In the genomic region with DNA sequence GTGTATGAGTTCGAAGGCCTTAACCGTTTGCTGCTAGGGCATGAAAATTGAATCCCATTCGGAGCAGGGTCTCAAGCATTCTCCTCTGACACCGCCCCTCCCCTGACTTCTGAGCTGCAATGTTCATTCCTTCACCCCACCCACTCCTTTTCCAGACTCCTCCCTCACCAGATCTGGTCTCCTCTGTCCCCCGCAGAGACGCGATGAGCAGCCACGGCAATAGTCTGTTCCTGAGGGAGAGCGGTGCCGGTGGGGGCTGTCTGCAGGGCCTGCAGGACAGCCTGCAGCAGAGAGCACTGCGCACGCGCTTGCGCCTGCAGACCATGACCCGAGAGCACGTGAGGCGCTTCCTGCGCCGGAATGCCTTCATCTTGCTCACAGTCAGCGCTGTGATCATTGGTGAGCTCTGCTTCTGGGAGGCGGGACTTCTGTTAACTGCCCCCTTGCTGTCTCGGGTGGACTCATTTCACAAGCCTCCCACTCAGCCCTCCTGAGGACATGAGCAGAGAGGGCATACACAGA, we compare ENCODE assay signal across 8 mouse cellular contexts. TPM values are rescaled to one million over a fixed set of nuclear protein-coding genes. Genes with fewer than 3 reads are reported as not detected.
DNase-seq lines count a peak whose midpoint lies in the region; ATAC-seq lines count a peak whose summit lies in the region.

No protein-coding gene starts in this region.

- no peaks in the 10 kb centered on the region for H3K27me3 ChIP-seq in forebrain, embryonic 10.5 days (ENCODE audit: poor library complexity, severe bottlenecking)
- H3K27me3 ChIP-seq in heart, embryonic 11.5 days (ENCODE audit: control insufficient read depth, insufficient read depth, low read length) = no peaks in the 10 kb centered on the region
- no peaks in the 10 kb centered on the region for H3K27me3 ChIP-seq in limb, embryonic 10.5 days (ENCODE audit: low read depth, poor library complexity, severe bottlenecking)
- no peaks in the 10 kb centered on the region for H3K27me3 ChIP-seq in midbrain, embryonic 13.5 days
- H3K27me3 ChIP-seq in stomach, embryonic 15.5 days (replicated peaks) = no peaks in the 10 kb centered on the region

- H3K9me3 ChIP-seq in forebrain, embryonic 10.5 days = no peaks in the 10 kb centered on the region
- no peaks in the 10 kb centered on the region for H3K9me3 ChIP-seq in heart, embryonic 11.5 days (replicated peaks; ENCODE audit: control insufficient read depth, low read length)
- no peaks in the 10 kb centered on the region for H3K9me3 ChIP-seq in limb, embryonic 10.5 days (replicated peaks)
- H3K9me3 ChIP-seq in midbrain, embryonic 13.5 days = no peaks in the 10 kb centered on the region
- no peaks in the 10 kb centered on the region for H3K9me3 ChIP-seq in stomach, embryonic 15.5 days

- no peaks in the 10 kb centered on the region for H3K36me3 ChIP-seq in forebrain, embryonic 10.5 days (replicated peaks)
- no peaks in the 10 kb centered on the region for H3K36me3 ChIP-seq in heart, embryonic 11.5 days (ENCODE audit: control insufficient read depth, insufficient read depth, low read length)
- H3K36me3 ChIP-seq in limb, embryonic 10.5 days = no peaks in the 10 kb centered on the region
- no peaks in the 10 kb centered on the region for H3K36me3 ChIP-seq in midbrain, embryonic 13.5 days
- no peaks in the 10 kb centered on the region for H3K36me3 ChIP-seq in stomach, embryonic 15.5 days

- H3K4me1 ChIP-seq in forebrain, embryonic 10.5 days = peaks cover 13% of the 10 kb centered on the region
- H3K4me1 ChIP-seq in heart, embryonic 11.5 days (ENCODE audit: control insufficient read depth, insufficient read depth, low read length) = no peaks in the 10 kb centered on the region
- peaks cover 13% of the 10 kb centered on the region for H3K4me1 ChIP-seq in limb, embryonic 10.5 days
- H3K4me1 ChIP-seq in midbrain, embryonic 13.5 days (replicated peaks) = peaks cover 17% of the 10 kb centered on the region
- H3K4me1 ChIP-seq in stomach, embryonic 15.5 days = no peaks in the 10 kb centered on the region

- H3K4me3 ChIP-seq in forebrain, embryonic 10.5 days = peak overlapping the region; percentile 52
- peak overlapping the region; percentile 44 for H3K4me3 ChIP-seq in heart, embryonic 11.5 days (ENCODE audit: low read depth, low read length)
- peak overlapping the region; percentile 56 for H3K4me3 ChIP-seq in limb, embryonic 10.5 days
- H3K4me3 ChIP-seq in midbrain, embryonic 13.5 days (replicated peaks) = peak overlapping the region; percentile 49
- H3K4me3 ChIP-seq in stomach, embryonic 15.5 days (replicated peaks) = peak overlapping the region; percentile 40

- H3K27ac ChIP-seq in forebrain, embryonic 10.5 days = peak overlapping the region; percentile 86
- H3K27ac ChIP-seq in heart, embryonic 11.5 days (ENCODE audit: low read depth, low read length) = no peak overlapping the region
- H3K27ac ChIP-seq in limb, embryonic 10.5 days = peak overlapping the region; percentile 87
- H3K27ac ChIP-seq in midbrain, embryonic 13.5 days = peak overlapping the region; percentile 77
- H3K27ac ChIP-seq in stomach, embryonic 15.5 days = no peak overlapping the region; the same call in 1 of the 2 replicates

- peak overlapping the region; percentile 73 for H3K9ac ChIP-seq in heart, embryonic 11.5 days (ENCODE audit: low read depth, low read length)
- H3K9ac ChIP-seq in midbrain, embryonic 13.5 days (replicated peaks) = peak overlapping the region; percentile 73
- no peak overlapping the region for H3K9ac ChIP-seq in stomach, embryonic 15.5 days

- DNase-seq in cerebellum, adult 11 months = peak; percentile 87
- peak; percentile 75 for DNase-seq in forebrain, embryonic 10.5 days (ENCODE audit: extremely low spot score, low spot score)
- peak; percentile 68 for DNase-seq in kidney, adult 9 months
- peak; percentile 83 for DNase-seq in limb, embryonic 10.5 days (ENCODE audit: low spot score)

- H3K4me2 ChIP-seq in heart, embryonic 11.5 days = peak overlapping the region; percentile 72
- peak overlapping the region; percentile 64 for H3K4me2 ChIP-seq in midbrain, embryonic 13.5 days (replicated peaks)
- peak overlapping the region; percentile 63 for H3K4me2 ChIP-seq in stomach, embryonic 15.5 days

- ATAC-seq in heart, embryonic 11.5 days (replicated peaks; ENCODE audit: insufficient number of reproducible peaks, low FRiP score, low TSS enrichment) = peak; percentile 76
- ATAC-seq in midbrain, embryonic 13.5 days = peak; percentile 97
- peak; percentile 86 for ATAC-seq in stomach, embryonic 15.5 days (ENCODE audit: insufficient read depth, low FRiP score, low read depth)
- ATAC-seq in erythroid progenitor cell, adult 5-6 weeks (replicated peaks; ENCODE audit: low FRiP score, poor library complexity, severe bottlenecking) = no peak

- 11% methylated on average over 22 of the region's 22 CpGs for WGBS in forebrain, embryonic 10.5 days
- WGBS in heart, embryonic 11.5 days (ENCODE audit: insufficient replicate concordance) = 7% methylated on average over 22 of the region's 22 CpGs
- 8% methylated on average over 22 of the region's 22 CpGs for WGBS in limb, embryonic 10.5 days
- WGBS in midbrain, embryonic 13.5 days = 3% methylated on average over 22 of the region's 22 CpGs
- 8% methylated on average over 22 of the region's 22 CpGs for WGBS in stomach, embryonic 15.5 days

RNA-seq across cellular contexts. Expression of gene Slc1a6, which starts 7.3 kb away (rescaled TPM):
- 1.5 and 1.9 TPM in 2 replicates for polyA plus RNA-seq in forebrain, embryonic 10.5 days (2016; fragmentation: Nextera tagmentation; extraction: Ambion mirVana)
- 0.35 and 0.43 TPM in 2 replicates for polyA plus RNA-seq in heart, embryonic 11.5 days (2014; fragmentation: Nextera tagmentation; extraction: Ambion mirVana)
- 0.49 and 1.1 TPM in 2 replicates for polyA plus RNA-seq in limb, embryonic 10.5 days (2016; fragmentation: Nextera tagmentation; extraction: Ambion mirVana)
- polyA plus RNA-seq in midbrain, embryonic 13.5 days (2015; fragmentation: Nextera tagmentation; extraction: Ambion mirVana) = 5.0 and 5.3 TPM in 2 replicates
- polyA plus RNA-seq in stomach, embryonic 15.5 days (2015; fragmentation: Nextera tagmentation; extraction: Ambion mirVana) = 0.94 and 0.98 TPM in 2 replicates
- not detected in 2 replicates for total RNA-seq in erythroid progenitor cell, adult 5-6 weeks (2015; ENCODE audit: low replicate concordance)
- total RNA-seq in erythroid progenitor cell, adult 5-6 weeks (2017; ENCODE audit: low replicate concordance) = not detected in 2 replicates

RNA-seq across cellular contexts. Expression of gene Ccdc105, which starts 34.8 kb away (rescaled TPM):
- 0.15 and 0.19 TPM in 2 replicates for polyA plus RNA-seq in forebrain, embryonic 10.5 days (2016; fragmentation: Nextera tagmentation; extraction: Ambion mirVana)
- polyA plus RNA-seq in heart, embryonic 11.5 days (2014; fragmentation: Nextera tagmentation; extraction: Ambion mirVana) = 0.11 TPM in 1 of 2 replicates, not detected in the other
- polyA plus RNA-seq in limb, embryonic 10.5 days (2016; fragmentation: Nextera tagmentation; extraction: Ambion mirVana) = 0.14 and 0.20 TPM in 2 replicates
- polyA plus RNA-seq in midbrain, embryonic 13.5 days (2015; fragmentation: Nextera tagmentation; extraction: Ambion mirVana) = 0.19 and 0.41 TPM in 2 replicates
- polyA plus RNA-seq in stomach, embryonic 15.5 days (2015; fragmentation: Nextera tagmentation; extraction: Ambion mirVana) = not detected in 2 replicates
- not detected in 2 replicates for total RNA-seq in erythroid progenitor cell, adult 5-6 weeks (2015; ENCODE audit: low replicate concordance)
- total RNA-seq in erythroid progenitor cell, adult 5-6 weeks (2017; ENCODE audit: low replicate concordance) = not detected in 2 replicates

Comparison
In these comparisons a context has a peak if more than half of its experiments do, and no peak if none do; other contexts are left out.
1. H3K27ac ChIP-seq: peak in forebrain, embryonic 10.5 days (single experiment), limb, embryonic 10.5 days (single experiment) and midbrain, embryonic 13.5 days (single experiment); none in heart, embryonic 11.5 days (single experiment) and stomach, embryonic 15.5 days (single experiment).
2. Peak in every context shown above with its lines, with median percentiles within 50 percentile points of each other: DNase-seq, H3K4me3 ChIP-seq and H3K4me2 ChIP-seq.